Mouse (Mus musculus) embryonic facial prominence, embryonic 11.5 days (tissue): ENCODE data around the gene Rcan3. TPM values are rescaled to one million over a fixed set of nuclear protein-coding genes. Genes with fewer than 3 reads are reported as not detected.

Experiments used
- ATAC-seq: fragments of 200-750 bp; cut with Nextera tagmentation; replicated peaks from 2 replicates; pipeline ENCODE4 v1.8.0; 2017; ENCODE audit warnings: low read depth; ENCODE audit not compliant: insufficient number of reproducible peaks, low FRiP score, low TSS enrichment
- DNase-seq: peaks from one replicate; pipeline ENCODE4 v3.0.0-alpha.2; 2015; ENCODE audit warnings: low spot score
- H3K27ac ChIP-seq: fragments of 300-500 bp; sonication (generic); replicated peaks from 2 replicates; pipeline ENCODE4 v1.5.1; 2014; ENCODE audit warnings: mild to moderate bottlenecking, low read depth, low read length, control low read depth
- H3K27me3 ChIP-seq: fragments of 300-500 bp; sonication (generic); 2 replicates; pipeline ENCODE4 v1.6.1; 2014; ENCODE audit warnings: mild to moderate bottlenecking, low read length, moderate library complexity, mixed read lengths; ENCODE audit not compliant: control insufficient read depth, insufficient read depth
- H3K36me3 ChIP-seq: fragments of 300-500 bp; sonication (generic); replicated peaks from 2 replicates; pipeline ENCODE4 v1.6.1; 2014; ENCODE audit warnings: low read depth, mild to moderate bottlenecking, low read length, moderate library complexity, mixed read lengths; ENCODE audit not compliant: control insufficient read depth, insufficient read depth
- H3K4me1 ChIP-seq: fragments of 300-500 bp; sonication (generic); 2 replicates; pipeline ENCODE4 v1.6.1; 2014; ENCODE audit warnings: low read length, mixed read lengths; ENCODE audit not compliant: control insufficient read depth, insufficient read depth
- H3K4me2 ChIP-seq: fragments of 300-500 bp; sonication (generic); 2 replicates; pipeline ENCODE4 v1.6.1; 2014; ENCODE audit warnings: low read depth, mild to moderate bottlenecking, control low read depth, low read length, moderate library complexity
- H3K4me3 ChIP-seq: fragments of 300-500 bp; sonication (generic); 2 replicates; pipeline ENCODE4 v1.5.1; 2014; ENCODE audit warnings: low read depth, low read length, control low read depth
- H3K9ac ChIP-seq: fragments of 300-500 bp; sonication (generic); replicated peaks from 2 replicates; pipeline ENCODE4 v1.6.1; 2014; ENCODE audit warnings: mild to moderate bottlenecking, control low read depth, low read length
- H3K9me3 ChIP-seq: fragments of 300-500 bp; sonication (generic); replicated peaks from 2 replicates; pipeline ENCODE4 v1.6.1; 2016; ENCODE audit warnings: mild to moderate bottlenecking, low read length, inconsistent platforms, mixed read lengths; ENCODE audit not compliant: control insufficient read depth
- WGBS: fragments of 180-500 bp; shearing (Covaris S2); extraction: QIAGEN DNeasy Blood & Tissue Kit; methylation state at CpG from one replicate; pipeline ENCODE4 v1.1.7; 2014; 5-methylcytosine and 5-hydroxymethylcytosine counted together
- polyA plus RNA-seq: library from polyadenylated mRNA; unstranded; fragments of >200 nt; fragmentation: Nextera tagmentation; extraction: Ambion mirVana; gene quantifications from 2 replicates; pipeline ENCODE4 v1.2.1, GENCODE M21; 2014

The Rcan3 gene
- polyA plus RNA-seq, 1 experiment from 2014 or later = 10.7 TPM

DNA sequence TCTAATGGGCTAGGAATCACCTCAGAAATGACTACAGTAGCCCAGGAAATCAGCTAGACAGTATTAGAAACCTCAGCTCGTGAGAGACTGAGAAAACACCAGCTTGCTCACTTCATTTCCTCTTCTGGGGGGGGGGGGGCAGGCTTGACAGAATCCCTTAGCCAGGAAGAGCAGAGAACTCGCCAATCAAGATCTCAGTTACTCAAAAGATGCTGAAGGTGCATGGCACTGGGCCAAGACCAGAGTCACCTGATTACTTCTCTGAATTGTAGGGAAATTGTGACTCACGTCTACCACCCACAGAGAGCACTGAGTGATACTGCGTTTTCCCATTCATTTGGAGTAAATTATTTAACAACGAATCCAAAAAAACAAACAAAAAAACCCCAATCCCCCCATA, 27.5 kb downstream of the Rcan3 start:
- no peaks in the 10 kb centered on the region for H3K9me3 ChIP-seq
- no peak overlapping the region for H3K9ac ChIP-seq
- ATAC-seq (no peak), DNase-seq (no peak)
- no peak overlapping the region for H3K27ac ChIP-seq
- WGBS = 71% methylated on average over 5 of the region's 5 CpGs
- no peaks in the 10 kb centered on the region for H3K27me3 ChIP-seq
- H3K36me3 ChIP-seq = no peaks in the 10 kb centered on the region
- H3K4me3 ChIP-seq = no peak overlapping the region
- no peaks in the 10 kb centered on the region for H3K4me1 ChIP-seq
- H3K4me2 ChIP-seq = no peak overlapping the region

DNA sequence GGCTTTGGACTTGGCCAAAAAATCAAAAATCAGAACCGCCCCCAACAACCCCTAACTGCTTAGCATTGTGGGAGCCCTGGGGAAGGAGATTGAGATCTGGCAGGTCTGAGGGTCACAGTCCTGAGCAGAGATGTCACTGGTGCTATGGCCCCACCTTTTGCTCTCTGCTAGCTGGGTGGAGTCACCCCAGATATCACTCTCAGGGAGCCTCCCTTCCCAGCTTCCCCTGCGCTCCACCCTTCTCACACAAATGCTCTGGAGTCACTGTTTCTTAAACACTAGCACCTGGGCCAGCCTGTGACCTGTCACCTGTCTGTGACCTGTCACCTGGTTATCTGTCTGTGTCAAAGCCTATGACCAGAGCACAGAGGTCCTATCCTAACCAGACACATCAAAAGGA, 28.7 kb downstream of the Rcan3 start:
- DNase-seq = no peak
- no peak overlapping the region for H3K9ac ChIP-seq
- H3K27me3 ChIP-seq = no peaks in the 10 kb centered on the region
- no peak overlapping the region for H3K4me2 ChIP-seq
- 84% methylated on average over 2 of the region's 2 CpGs for WGBS
- H3K9me3 ChIP-seq = no peaks in the 10 kb centered on the region
- no peaks in the 10 kb centered on the region for H3K4me1 ChIP-seq
- no peak overlapping the region for H3K27ac ChIP-seq
- H3K36me3 ChIP-seq = no peaks in the 10 kb centered on the region
- H3K4me3 ChIP-seq = no peak overlapping the region
- no peak for ATAC-seq

DNA sequence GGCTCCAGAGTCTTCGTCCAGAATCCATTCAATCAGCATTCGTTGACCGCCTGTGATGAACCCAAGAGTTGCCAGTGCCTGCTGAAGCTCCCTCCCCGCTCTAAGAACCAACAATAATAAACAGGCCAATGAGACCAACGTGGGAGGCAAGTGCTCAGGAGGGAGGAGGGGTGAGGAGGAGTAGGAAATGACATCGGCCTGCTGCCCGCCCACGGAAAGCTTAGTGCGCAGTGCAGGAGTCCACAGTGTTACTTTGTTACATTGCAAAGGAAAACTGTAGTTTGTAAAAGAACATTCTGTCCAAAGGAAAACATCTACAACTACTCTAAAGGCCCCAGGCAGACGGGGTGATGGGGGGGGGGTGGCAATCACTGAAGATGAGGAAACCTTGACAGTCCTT, 29.6 kb downstream of the Rcan3 start:
- Histone ChIP-seq H3K4me2 (no peak overlapping the region), H3K27me3 (no peaks in the 10 kb centered on the region), H3K4me3 (no peak overlapping the region), H3K4me1 (no peaks in the 10 kb centered on the region), H3K9me3 (no peaks in the 10 kb centered on the region), H3K9ac (no peak overlapping the region), H3K36me3 (no peaks in the 10 kb centered on the region), H3K27ac (no peak overlapping the region)
- 72% methylated on average over 10 of the region's 10 CpGs for WGBS
- ATAC-seq (no peak), DNase-seq (no peak)

GRCm38 (mm10) chr4:135401881-135402280, 31.8 kb downstream of the Rcan3 start:
- H3K4me2 ChIP-seq = no peak overlapping the region
- no peaks in the 10 kb centered on the region for H3K36me3 ChIP-seq
- no peak overlapping the region for H3K4me3 ChIP-seq
- ATAC-seq = no peak
- DNase-seq = no peak
- H3K27me3 ChIP-seq = peaks cover 16% of the 10 kb centered on the region
- H3K27ac ChIP-seq = no peak overlapping the region
- 33% methylated on average over 7 of the region's 7 CpGs for WGBS
- no peaks in the 10 kb centered on the region for H3K9me3 ChIP-seq
- H3K9ac ChIP-seq = no peak overlapping the region
- H3K4me1 ChIP-seq = no peaks in the 10 kb centered on the region

GRCm38 (mm10) chr4:135397991-135398390, 35.7 kb downstream of the Rcan3 start, which contains the start of gene Ncmap:
Ncmap (minus strand) TSS chr4:135398227.
- H3K4me3 ChIP-seq = peak within 1 kb of the TSS; percentile 36
- no peaks in the 10 kb centered on the region for H3K4me1 ChIP-seq
- no peaks in the 10 kb centered on the region for H3K36me3 ChIP-seq
- peaks cover 19% of the 10 kb centered on the region for H3K27me3 ChIP-seq
- no peak for ATAC-seq
- H3K27ac ChIP-seq = no peak within 1 kb of the TSS
- H3K9me3 ChIP-seq = no peaks in the 10 kb centered on the region
- DNase-seq = peak; percentile 17
- peak within 1 kb of the TSS; percentile 35 for H3K9ac ChIP-seq
- WGBS = 1% methylated on average over 28 of the region's 29 CpGs
- H3K4me2 ChIP-seq = peak within 1 kb of the TSS; percentile 62

GRCm38 (mm10) chr4:135397551-135397950, 36.1 kb downstream of the Rcan3 start:
- DNase-seq = peak; percentile 12
- H3K9ac ChIP-seq = peak overlapping the region; percentile 35
- peaks cover 19% of the 10 kb centered on the region for H3K27me3 ChIP-seq
- no peaks in the 10 kb centered on the region for H3K4me1 ChIP-seq
- H3K9me3 ChIP-seq = no peaks in the 10 kb centered on the region
- H3K27ac ChIP-seq = no peak overlapping the region
- H3K4me3 ChIP-seq = peak overlapping the region; percentile 36
- no peaks in the 10 kb centered on the region for H3K36me3 ChIP-seq
- 2% methylated on average over 16 of the region's 16 CpGs for WGBS
- ATAC-seq = no peak
- peak overlapping the region; percentile 62 for H3K4me2 ChIP-seq

DNA sequence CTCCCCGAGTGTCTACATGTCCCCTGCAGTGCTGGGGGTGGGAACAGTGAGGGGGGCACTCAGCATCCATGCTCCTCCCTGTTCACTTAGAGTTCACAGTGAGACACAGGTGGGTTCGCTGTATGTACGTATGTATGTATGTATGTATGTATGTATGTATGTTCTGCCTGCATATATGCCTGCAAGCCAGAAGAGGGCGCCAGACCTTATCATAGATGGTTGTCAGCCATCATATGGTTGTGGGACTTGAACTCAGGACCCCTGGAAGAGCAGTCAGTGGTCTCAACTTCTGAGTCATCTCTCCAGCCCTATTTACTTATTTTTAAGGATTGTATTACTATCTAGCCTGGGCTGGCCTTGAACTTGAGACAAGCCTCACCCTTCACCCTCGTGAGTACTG, 37.4 kb downstream of the Rcan3 start:
- Histone ChIP-seq H3K36me3 (no peaks in the 10 kb centered on the region), H3K27me3 (peaks cover 19% of the 10 kb centered on the region), H3K4me2 (no peak overlapping the region), H3K27ac (no peak overlapping the region), H3K9ac (no peak overlapping the region), H3K4me1 (no peaks in the 10 kb centered on the region), H3K4me3 (no peak overlapping the region), H3K9me3 (no peaks in the 10 kb centered on the region)
- ATAC-seq (no peak), DNase-seq (no peak)
- WGBS = 83% methylated on average over 5 of the region's 5 CpGs

- DNase-seq (no peak), ATAC-seq (no peak)
- WGBS = 85% methylated on average over 4 of the region's 4 CpGs
- Histone ChIP-seq H3K9ac (no peak overlapping the region), H3K4me2 (no peak overlapping the region), H3K27ac (no peak overlapping the region), H3K4me3 (no peak overlapping the region), H3K4me1 (no peaks in the 10 kb centered on the region), H3K9me3 (no peaks in the 10 kb centered on the region), H3K36me3 (no peaks in the 10 kb centered on the region), H3K27me3 (peaks cover 19% of the 10 kb centered on the region)
Measured at GRCm38 (mm10) chr4:135395375-135395774, 38.3 kb downstream of the Rcan3 start.
